Mouse (Mus musculus) central nervous system, embryonic 14 days (tissue): ENCODE results near the gene Wdr48. TPM values are rescaled to one million over a fixed set of nuclear protein-coding genes. Genes with fewer than 3 reads are reported as not detected.

Experiments
- polyA plus RNA-seq: library from polyadenylated mRNA; depleted of rRNA; stranded (reverse); fragments of >200 nt; gene quantifications from 2 replicates; pipeline ENCODE4 v1.2.3, GENCODE M21; 2012; rRNA removed

Wdr48 gene
- 80.2 and 85.9 TPM in 2 replicates for polyA plus RNA-seq

DNA sequence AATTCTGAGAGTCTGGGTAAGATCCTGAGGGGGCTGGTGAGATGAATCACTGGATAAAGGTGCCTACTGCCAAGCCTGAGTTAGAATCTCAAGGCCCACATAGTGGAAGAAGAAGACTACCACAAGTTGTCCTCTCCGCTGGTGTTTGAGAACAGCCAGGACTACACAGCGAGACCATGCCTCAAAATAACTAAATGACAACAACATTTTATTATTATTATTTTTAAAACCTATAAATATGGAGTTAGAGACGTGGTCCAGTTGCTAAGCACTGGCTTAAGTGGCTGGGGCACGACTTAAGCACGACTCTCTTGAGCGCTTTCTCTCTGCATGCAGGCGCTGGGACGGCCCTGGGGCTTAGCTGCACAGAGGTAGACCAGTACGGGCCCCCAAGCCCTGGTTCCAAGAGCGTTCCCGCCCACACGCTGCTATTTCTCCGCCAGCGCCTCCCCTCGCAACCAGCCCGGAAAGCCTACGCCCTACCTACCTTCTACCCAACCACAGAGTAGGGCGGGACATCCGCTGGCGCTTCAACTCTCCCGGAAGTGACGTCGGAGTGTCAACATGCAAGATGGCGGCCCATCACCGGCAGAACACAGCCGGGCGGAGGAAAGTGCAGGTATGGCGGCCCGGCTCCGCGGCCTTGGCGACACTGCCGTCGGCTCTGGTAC, at the start of gene Wdr48:
TSS of gene Wdr48 (plus strand) at position 540 of the 671 bp plus-strand sequence.

DNA sequence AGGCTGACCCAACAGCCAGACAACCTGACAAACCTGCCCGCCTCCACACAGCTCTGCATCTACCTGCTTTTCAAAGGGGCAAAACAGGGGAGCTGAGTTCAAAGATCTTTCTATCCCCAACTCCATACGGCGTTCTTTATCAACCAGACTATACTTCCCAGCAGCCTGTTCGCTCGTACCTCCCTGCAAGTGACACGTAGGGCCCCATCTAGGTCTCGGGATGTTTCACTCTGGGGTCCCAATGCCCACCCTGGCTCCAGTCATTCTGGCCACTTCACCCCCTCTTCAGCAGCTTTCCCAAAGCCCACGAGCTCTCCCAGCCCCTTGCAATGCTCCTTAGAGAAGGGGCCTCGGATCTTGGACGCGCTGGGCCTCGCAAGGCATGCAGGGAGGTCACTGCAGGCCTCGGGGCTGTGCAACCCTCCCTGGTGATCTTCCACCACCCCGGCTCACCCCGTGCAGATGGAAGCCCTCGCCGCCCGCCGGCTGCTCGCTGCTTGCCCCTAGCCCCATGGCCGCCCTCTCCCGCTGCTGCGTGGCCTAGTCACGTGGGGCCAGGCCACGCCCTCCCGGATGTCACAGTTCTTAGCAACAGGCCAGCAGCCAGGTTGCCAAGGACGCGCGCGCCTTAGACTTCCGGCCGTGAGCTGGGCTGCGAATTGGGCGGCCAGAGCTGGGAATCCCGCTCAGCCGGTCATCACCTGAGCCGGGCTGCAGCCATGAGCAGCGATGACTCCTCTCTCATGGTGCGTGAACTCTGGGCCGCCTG, 42.5 kb downstream of the Wdr48 start, which contains the start of the genes Gorasp1 and Ttc21a:
TSS of gene Gorasp1 (minus strand) at position 561 of the 769 bp plus-strand sequence.
TSS of gene Ttc21a (plus strand) at position 602 of the 769 bp plus-strand sequence.

Other genes with a start within 250 kb of the Wdr48 start
- 0.72 and 3.4 TPM in 2 replicates for gene Scn10a, start 175.6 kb upstream of the Wdr48 start, polyA plus RNA-seq
- gene Scn11a, start 69.4 kb upstream of the Wdr48 start, polyA plus RNA-seq: 0.27 and 0.36 TPM in 2 replicates
- gene Gorasp1, start 42.7 kb downstream of the Wdr48 start, polyA plus RNA-seq: 21.7 and 21.9 TPM in 2 replicates
- 1.4 and 1.5 TPM in 2 replicates for gene Ttc21a, start 42.7 kb downstream of the Wdr48 start, polyA plus RNA-seq
- gene Csrnp1, start 89.8 kb downstream of the Wdr48 start, polyA plus RNA-seq: 2.9 and 5.0 TPM in 2 replicates
- gene Xirp1, start 128.7 kb downstream of the Wdr48 start, polyA plus RNA-seq: 0.01 and 0.26 TPM in 2 replicates
- gene Cx3cr1, start 175.0 kb downstream of the Wdr48 start, polyA plus RNA-seq: 4.2 and 4.7 TPM in 2 replicates
- gene Ccr8, start 197.2 kb downstream of the Wdr48 start, polyA plus RNA-seq: 0.25 TPM in 1 of 2 replicates, not detected in the other
- 28.9 and 33.3 TPM in 2 replicates for gene Slc25a38, start 215.5 kb downstream of the Wdr48 start, polyA plus RNA-seq
- gene Rpsa, start 232.8 kb downstream of the Wdr48 start, polyA plus RNA-seq: 1,759 and 1,851 TPM in 2 replicates